Mouse (Mus musculus): Measurements from ENCODE around the gene Ankfn1.

Gene Ankfn1

DNA sequence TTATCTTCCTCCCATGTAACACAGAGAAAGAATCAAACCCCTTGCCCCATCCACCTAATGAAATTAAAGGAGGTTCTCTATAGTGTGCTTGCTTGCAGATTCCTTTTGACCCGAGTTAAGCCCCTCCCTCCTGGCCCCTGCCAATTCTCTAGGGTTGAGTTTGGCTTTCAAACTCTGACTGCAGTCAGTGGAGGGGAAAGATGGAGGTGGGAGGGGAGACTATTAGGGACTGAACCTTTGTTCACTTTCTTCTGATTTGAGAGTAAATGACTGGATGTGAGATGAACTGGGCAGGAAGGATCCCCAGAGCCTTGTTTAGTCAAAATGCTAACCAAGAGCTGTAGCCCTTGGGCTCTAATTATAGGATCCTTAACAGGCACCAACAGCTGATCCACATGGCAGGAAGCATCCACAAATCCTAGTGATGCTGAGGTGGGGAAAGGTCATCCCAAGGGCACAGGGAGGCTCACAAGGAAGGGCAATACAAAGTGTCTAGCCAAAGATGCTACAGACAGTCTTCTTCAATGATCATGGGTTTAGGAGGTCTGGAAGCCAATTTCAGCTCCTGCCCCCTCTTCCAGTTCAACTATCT is 103.4 kb downstream of the Ankfn1 start:
- DNase-seq: no peak

DNA sequence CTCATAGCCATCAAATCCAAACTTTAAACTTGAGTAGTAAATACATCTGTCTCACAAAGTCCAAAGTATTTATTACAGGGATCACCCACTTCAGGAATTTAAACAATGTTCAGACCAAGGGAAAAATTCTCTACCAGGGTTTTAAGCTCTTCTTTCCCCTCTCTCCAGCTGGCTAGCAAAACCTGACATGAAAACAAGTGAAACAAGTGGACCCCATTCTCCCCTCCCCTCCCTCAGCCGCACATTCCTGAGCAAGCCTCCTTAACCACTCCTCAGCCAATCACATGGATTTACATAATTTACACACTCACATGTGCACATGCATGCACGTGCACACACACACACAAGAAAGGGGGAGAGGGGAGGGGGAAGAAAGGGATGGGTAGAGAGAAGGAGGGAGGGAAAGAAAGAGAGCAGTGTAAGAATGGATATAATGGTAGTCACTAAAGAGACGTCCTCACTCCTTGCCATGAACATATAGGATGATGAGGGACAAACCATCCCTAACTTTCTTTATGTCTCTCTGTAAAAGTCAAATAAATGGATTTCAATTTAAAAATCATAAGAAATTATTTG is 104.9 kb downstream of the Ankfn1 start:
- no peak for DNase-seq

DNA sequence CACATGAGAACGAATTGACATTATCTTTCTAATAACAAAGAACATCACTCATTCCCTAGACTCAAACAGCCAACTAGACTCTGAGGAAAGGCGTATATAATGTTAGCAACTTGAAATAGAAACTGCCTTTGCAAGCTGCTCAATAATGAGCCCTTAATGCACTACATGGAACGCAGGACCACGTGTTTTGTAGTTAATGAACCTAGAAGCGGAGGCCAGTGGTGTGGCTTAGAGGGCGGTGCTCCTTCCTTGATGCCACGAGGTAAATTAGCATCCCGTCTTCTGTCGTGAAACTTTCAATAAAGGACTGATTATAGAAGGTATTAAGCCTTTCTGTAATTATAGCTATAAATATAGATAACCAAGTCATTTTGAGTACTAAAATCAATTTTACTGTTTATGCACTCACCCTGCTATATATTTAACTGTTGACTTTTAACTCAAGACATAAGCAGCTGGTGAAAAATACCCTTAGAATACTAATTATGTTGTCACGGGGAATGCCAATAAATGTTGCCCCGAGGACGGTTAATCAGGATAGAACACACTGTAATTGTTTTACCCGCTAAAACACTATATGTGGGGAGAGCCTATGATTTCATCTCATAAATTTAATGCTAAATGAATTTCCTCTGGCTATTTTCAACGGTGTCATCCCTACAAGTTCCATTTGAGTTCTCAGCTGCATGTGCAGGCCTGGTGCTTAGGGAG is 112.1 kb downstream of the Ankfn1 start:
- no peak for DNase-seq

GRCm38 (mm10) chr11:89659048-89659447 is 118.4 kb downstream of the Ankfn1 start:
- no peak for DNase-seq

- no peak for DNase-seq
These were observed 120.9 kb downstream of the Ankfn1 start for GRCm38 (mm10) chr11:89656556-89656955.

GRCm38 (mm10) chr11:89635740-89636139 is 141.7 kb downstream of the Ankfn1 start:
- DNase-seq: no peak

- DNase-seq: no peak
These were observed 146.1 kb downstream of the Ankfn1 start for GRCm38 (mm10) chr11:89631315-89631714.

GRCm38 (mm10) chr11:89628562-89628961 is 148.9 kb downstream of the Ankfn1 start:
- DNase-seq: no peak

GRCm38 (mm10) chr11:89627232-89627631 is 150.2 kb downstream of the Ankfn1 start:
- DNase-seq: no peak

DNA sequence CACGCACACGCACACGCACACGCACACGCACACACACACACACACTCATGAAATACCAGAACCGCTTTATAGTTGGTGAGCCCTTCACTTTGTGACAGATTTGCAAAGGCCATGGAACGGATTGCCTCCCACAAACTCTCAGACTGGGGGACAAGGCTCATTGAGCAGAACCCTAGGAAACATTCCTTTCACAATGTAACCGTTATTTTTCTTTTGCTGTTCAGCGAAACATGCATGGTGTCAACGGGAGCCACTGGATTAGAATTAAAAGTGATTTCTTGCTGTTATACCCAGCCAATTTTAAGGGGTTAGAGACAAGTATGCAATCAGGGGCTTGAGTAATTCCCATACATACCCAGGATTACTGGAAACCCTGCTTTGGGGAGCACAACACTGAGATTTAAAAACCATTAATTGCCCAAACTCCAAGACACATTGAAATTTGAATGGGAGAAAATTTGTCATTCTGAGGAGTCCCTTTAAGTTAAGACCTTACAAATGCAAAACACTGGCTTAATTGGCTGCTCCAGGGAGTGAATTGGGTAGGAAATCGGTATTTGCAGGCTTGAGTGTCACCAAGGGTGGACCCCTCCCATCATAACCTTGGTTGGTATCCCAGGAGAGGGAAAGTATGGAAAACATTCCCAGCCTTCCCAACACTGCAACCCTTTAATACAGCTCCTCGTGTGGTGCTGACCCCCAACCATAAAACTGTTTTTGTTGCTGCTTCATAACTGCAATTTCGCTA is 153.6 kb downstream of the Ankfn1 start:
- DNase-seq: no peak

- DNase-seq: no peak
These were observed 157.5 kb downstream of the Ankfn1 start for GRCm38 (mm10) chr11:89619955-89620354.

- DNase-seq: peak; percentile 48
These were observed 161.6 kb downstream of the Ankfn1 start for GRCm38 (mm10) chr11:89615806-89616205.

- DNase-seq: no peak
These were observed 165.9 kb downstream of the Ankfn1 start for GRCm38 (mm10) chr11:89611596-89611995.

GRCm38 (mm10) chr11:89608071-89608470 is 169.4 kb downstream of the Ankfn1 start:
- DNase-seq: no peak

GRCm38 (mm10) chr11:89607270-89607669 is 170.2 kb downstream of the Ankfn1 start:
- DNase-seq: no peak

DNA sequence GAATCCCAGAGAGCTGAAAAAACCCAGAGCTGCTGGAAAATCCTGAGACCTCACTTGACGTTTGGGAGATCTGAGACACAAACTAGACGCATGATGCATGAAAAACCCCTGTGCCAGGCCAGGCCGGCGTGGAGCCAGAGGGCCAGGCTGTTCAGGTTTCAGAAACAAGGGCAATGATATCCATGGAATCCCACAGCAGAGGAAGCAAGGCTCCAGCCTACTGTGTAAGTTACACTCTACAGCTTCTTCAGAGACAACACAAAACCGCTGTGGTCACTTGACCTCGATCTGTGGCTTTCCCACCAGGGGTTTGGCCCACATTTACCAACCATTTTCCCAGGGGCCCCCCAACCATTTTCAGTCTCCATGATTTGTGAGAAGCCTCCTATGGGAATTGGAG is 171.1 kb downstream of the Ankfn1 start:
- no peak for DNase-seq

DNA sequence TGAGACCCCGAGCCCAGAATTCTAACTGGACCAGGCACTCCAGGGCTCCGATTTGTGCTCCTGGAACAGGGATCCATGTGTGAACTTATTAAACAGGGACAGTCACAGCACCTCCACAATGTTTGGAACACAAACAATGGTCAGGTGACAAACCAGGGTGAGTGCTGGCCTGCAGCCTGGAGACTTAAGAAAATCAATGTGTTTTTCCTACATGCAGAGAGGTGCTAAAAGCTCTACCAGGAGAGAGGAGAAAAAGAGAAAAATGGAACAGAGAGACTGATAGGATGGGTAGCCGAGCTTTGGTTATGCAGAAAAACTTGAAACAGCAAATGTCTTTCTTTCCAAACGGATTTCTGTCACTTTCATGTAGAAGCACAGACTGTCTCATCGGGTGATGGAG is 174.5 kb downstream of the Ankfn1 start:
- no peak for DNase-seq

GRCm38 (mm10) chr11:89600921-89601515 is 176.4 kb downstream of the Ankfn1 start:
- no peak for DNase-seq

GRCm38 (mm10) chr11:89590273-89590874 is 187.1 kb downstream of the Ankfn1 start:
- no peak for DNase-seq

DNA sequence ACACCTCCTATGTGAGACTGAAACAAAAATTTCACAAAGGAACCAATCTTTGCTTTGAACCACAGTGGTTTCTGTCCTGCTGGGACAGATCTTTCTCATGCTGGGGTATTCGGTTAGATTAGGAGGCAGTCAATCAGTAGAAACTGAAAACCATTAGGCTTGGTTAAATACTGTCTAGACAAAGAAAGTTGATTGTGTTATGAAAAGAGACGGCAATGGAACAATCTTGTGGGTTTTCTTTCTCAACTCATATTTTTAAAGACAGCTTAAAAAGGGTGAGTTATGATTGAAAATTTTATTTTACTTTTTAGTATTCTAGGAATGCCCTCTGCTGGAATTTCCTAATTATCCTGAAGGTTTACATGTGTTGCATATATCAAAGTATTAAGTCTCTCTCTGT is 191.1 kb downstream of the Ankfn1 start:
- DNase-seq: no peak

DNA sequence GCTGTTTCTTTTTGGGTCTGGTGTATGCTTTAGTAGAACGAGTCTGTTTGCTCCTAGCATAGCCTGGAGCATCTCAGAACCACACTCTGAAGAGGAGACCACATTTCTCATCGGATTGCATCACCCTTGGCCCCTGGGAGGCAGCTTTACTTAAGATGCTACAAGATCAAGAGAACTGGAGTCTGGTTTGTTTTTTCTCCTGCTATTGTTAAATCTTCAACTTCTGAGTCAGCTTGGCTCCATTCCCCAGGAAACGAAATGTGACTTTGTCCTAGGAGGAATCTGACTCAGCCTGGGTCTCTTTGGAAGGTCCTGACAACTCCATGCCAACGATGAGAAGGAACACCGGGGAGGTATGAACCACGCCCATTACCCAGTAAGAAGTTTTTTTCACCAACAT is 197.6 kb downstream of the Ankfn1 start:
- DNase-seq: no peak

DNA sequence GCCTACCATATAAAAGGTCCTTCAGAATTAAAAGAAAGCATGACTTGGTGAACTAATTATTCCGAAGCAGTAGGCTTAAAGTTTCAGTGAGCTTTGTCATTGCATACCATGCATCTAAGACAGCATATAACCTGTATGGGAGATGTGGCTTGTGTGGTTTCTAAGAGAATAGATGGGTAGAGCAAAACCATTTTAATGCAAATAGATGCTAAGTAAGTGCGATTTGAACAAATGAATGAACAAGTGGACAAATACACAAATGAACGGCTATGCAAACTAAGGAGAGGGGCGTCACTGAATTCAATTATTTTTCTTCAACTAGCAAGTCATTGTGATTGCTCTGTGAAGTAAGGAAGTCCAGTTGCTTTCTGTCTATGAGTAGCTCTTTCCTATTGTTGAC is 198.3 kb downstream of the Ankfn1 start:
- no peak for DNase-seq

DNA sequence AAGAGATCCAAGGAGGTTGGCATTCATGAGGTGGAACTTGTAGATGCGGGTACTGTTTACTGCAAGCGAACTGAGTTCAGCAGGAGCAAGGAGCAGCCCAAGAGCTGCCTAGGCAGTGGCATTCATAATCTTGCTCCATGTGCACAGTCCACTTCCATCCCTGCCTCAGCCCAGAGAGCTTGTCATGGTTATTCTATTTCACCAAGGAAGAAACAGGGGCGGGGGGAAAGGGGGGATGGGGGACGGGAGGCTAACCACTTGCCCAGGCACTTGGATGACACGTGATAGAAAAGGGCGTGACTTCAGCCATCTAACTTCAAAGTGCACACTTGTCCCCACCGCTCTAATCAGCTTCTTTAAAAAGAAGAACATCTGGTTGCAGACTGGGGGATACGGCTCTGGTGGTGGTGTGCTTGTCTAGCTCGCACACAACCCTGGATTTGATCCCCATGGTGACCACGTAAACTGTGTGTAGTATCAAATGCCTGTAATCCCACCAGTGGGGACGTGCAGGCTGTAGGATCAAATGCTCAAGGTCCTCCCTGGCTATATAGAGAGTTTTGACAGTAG is 203.1 kb downstream of the Ankfn1 start:
- no peak for DNase-seq
